Comparison of ENCODE assay signal across 8 mouse cellular contexts in genomic region chr1:177623304-177623726, GRCm38 (mm10).
DNase-seq lines count a peak whose midpoint lies in the region; ATAC-seq lines count a peak whose summit lies in the region.

No protein-coding gene starts in this region.

- 26% methylated on average over 6 of the region's 6 CpGs for WGBS in heart, embryonic 10.5 days
- WGBS in forebrain, embryonic 14.5 days: 67% methylated on average over 6 of the region's 6 CpGs

- DNase-seq in NIH3T3 (ENCODE audit: low read depth): peak; percentile 89
- DNase-seq in adrenal gland, postnatal 36 days: peak; percentile 49 to 58
- peak; percentile 80 for DNase-seq in heart, embryonic 10.5 days (ENCODE audit: low spot score)
- peak; percentile 71 for DNase-seq in kidney, postnatal 14 days
- peak; percentile 51 for DNase-seq in mesoderm, embryonic 11.5 days (ENCODE audit: low read depth, low spot score)
- no peak for DNase-seq in forebrain, embryonic 14.5 days (ENCODE audit: low spot score)
- DNase-seq in left cerebral cortex, adult 11 months (ENCODE audit: low spot score): no peak
- no peak for DNase-seq in layer of hippocampus, adult 9-11 months

- H3K4me2 ChIP-seq in forebrain, embryonic 14.5 days (ENCODE audit: low read length): no peak overlapping the region

- H3K9me3 ChIP-seq in heart, embryonic 10.5 days: no peaks in the 10 kb centered on the region
- H3K9me3 ChIP-seq in forebrain, embryonic 14.5 days (replicated peaks; ENCODE audit: control insufficient read depth, low read length): no peaks in the 10 kb centered on the region

- H3K27me3 ChIP-seq in heart, embryonic 10.5 days (ENCODE audit: insufficient read depth, poor library complexity, severe bottlenecking): peaks cover 7% of the 10 kb centered on the region; the same call in 1 of the 2 replicates
- H3K27me3 ChIP-seq in forebrain, embryonic 14.5 days (replicated peaks; ENCODE audit: control insufficient read depth, insufficient read depth, low read length): no peaks in the 10 kb centered on the region

- no peak overlapping the region for H3K9ac ChIP-seq in forebrain, embryonic 14.5 days (ENCODE audit: low read length)

- ATAC-seq in forebrain, embryonic 14.5 days: no peak

- peaks cover 22% of the 10 kb centered on the region for H3K4me1 ChIP-seq in heart, embryonic 10.5 days
- H3K4me1 ChIP-seq in forebrain, embryonic 14.5 days (ENCODE audit: control insufficient read depth, insufficient read depth, low read length): peaks cover 5% of the 10 kb centered on the region

- H3K36me3 ChIP-seq in heart, embryonic 10.5 days: no peaks in the 10 kb centered on the region
- H3K36me3 ChIP-seq in forebrain, embryonic 14.5 days (ENCODE audit: control insufficient read depth, insufficient read depth, low read length): no peaks in the 10 kb centered on the region

- H3K27ac ChIP-seq in heart, embryonic 10.5 days: peak overlapping the region; percentile 85
- H3K27ac ChIP-seq in forebrain, embryonic 14.5 days (ENCODE audit: low read depth, low read length): no peak overlapping the region

- H3K4me3 ChIP-seq in heart, embryonic 10.5 days: no peak overlapping the region
- no peak overlapping the region for H3K4me3 ChIP-seq in forebrain, embryonic 14.5 days (ENCODE audit: low read depth, low read length)

Comparison
In these comparisons a context has a peak if more than half of its experiments do, and no peak if none do; other contexts are left out.
1. DNase-seq: peak in NIH3T3 (single experiment), adrenal gland, postnatal 36 days (2 of 2), heart, embryonic 10.5 days (single experiment), kidney, postnatal 14 days (single experiment) and mesoderm, embryonic 11.5 days (single experiment); none in forebrain, embryonic 14.5 days (single experiment), left cerebral cortex, adult 11 months (single experiment) and layer of hippocampus, adult 9-11 months (single experiment).